Mouse (Mus musculus) bone marrow macrophage, adult 2 months (primary cell): ENCODE data around the gene Hba-x. TPM values are rescaled to one million over a fixed set of nuclear protein-coding genes. Genes with fewer than 3 reads are reported as not detected.

ENCODE experiments used
- H3K27ac ChIP-seq: 2 replicates; pipeline ENCODE4 v1.5.1; 2012; ENCODE audit warnings: low read depth, low read length; ENCODE audit not compliant: insufficient read depth
- H3K4me1 ChIP-seq: 2 replicates; pipeline ENCODE4 v1.6.1; 2012; ENCODE audit warnings: low read length; ENCODE audit not compliant: control insufficient read depth, insufficient read depth
- H3K4me3 ChIP-seq: 2 replicates; pipeline ENCODE4 v1.5.1; 2012; ENCODE audit warnings: mild to moderate bottlenecking, low read length, moderate library complexity; ENCODE audit not compliant: insufficient read depth
- CTCF ChIP-seq: IDR thresholded peaks from 2 replicates; pipeline ENCODE4 v1.5.1; 2012; ENCODE audit warnings: low read depth, mild to moderate bottlenecking, low read length, moderate library complexity
- POLR2A ChIP-seq: IDR thresholded peaks from 2 replicates; pipeline ENCODE4 v1.6.1; 2012; ENCODE audit warnings: mild to moderate bottlenecking, low read depth, low read length, borderline replicate concordance
- polyA plus RNA-seq: library from polyadenylated mRNA; stranded (reverse); fragments of >200 nt; gene quantifications from 2 replicates; pipeline ENCODE4 v1.2.4, GENCODE M21; 2012; ENCODE audit not compliant: missing spikeins, insufficient read depth, insufficient read length

Gene Hba-x
- polyA plus RNA-seq, 1 experiment: not detected

DNA sequence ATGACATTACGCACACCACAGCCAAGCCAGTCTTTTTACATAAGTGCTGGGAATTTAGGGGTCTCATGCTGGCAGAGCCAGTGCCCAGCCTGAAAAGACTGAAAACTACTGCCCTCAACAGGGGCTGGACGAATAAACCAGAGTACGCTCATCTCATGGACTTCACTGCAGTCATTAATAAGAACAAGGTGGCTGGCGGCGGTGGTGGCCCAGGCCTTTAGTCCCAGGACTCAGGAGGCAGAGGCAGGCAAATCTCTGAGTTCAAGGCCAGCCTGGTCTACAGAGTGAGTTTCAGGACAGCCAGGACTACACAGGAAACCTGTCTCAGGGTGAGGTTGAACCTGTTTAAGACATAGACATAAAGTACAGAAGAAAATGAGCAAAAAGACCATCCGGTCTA is 10.0 kb upstream of the Hba-x start:
- TF ChIP-seq POLR2A: no peak
- TF ChIP-seq CTCF: no peak
- H3K4me1 ChIP-seq: peaks cover 19% of the 10 kb centered on the region
- no peak overlapping the region for H3K27ac ChIP-seq
- H3K4me3 ChIP-seq: no peak overlapping the region

DNA sequence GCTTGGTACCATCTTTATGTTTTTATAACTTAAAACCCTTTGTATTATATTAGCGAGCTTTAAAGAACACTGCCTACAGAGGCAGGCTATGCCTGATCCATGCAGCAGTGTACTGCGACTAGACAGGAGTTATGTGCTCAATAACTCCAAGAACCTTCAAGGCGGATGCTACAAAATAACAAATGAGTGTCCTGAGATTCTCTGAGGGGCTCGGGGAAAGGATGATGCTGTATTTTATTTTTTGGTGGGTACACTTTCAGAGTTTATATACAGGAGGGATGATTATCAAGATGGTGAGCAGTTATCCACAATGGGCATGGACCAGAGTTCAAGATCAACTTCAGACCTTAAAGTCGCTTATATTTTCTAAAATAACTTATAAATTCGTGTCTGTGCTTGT is 9.4 kb upstream of the Hba-x start:
- TF ChIP-seq CTCF (no peak), POLR2A (no peak)
- 0 out of 2 replicates have a peak overlapping the region, but pooled peaks have one; percentile 79 for H3K27ac ChIP-seq
- H3K4me3 ChIP-seq: peak overlapping the region; percentile 99
- peaks cover 23% of the 10 kb centered on the region for H3K4me1 ChIP-seq

DNA sequence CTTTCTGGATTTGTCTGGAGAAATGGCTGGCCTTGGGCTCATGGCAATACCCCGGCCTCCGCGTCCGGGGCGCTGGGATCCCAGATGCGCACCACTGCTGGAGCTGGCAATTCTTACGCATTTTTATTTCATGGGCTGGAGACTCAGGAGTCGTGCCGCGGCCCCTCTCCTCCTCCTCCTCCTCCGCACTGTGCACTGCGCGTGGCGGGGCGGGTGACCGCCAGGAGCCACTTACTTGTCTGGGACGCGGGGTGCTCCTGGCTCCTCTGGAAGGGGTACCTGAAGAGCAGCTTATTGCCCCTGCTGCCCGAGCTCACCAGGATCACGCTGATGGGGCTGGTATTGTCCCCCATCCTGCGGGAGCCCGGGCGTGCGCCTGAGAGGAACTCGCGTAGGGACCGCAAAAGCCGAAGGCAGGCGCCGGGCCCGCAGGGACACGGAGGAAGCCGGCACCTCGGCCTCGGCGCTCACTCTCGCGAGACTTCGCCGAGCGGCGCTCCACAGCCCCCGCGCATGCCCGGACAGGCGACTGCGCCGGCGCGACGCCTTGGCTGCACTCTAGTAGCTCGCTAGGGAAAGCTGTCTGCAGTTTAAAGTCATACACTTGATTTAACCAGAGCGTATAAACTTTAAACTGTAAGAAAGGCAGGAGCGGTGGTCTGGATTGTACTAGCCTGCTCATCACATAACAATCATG is 8.9 kb upstream of the Hba-x start, which contains the start of gene Nprl3:
Gene Nprl3 (minus strand): TSS at position 520 of the 697 bp plus-strand sequence.
- H3K4me3 ChIP-seq: peak within 1 kb of the TSS; percentile 99
- H3K27ac ChIP-seq: peak within 1 kb of the TSS; percentile 79
- H3K4me1 ChIP-seq: peaks cover 25% of the 10 kb centered on the region
- TF ChIP-seq POLR2A: peak; percentile 58; the same call in 1 of the 2 replicates
- no peak for TF ChIP-seq CTCF

GRCm38 (mm10) chr11:32267964-32268363 is 8.2 kb upstream of the Hba-x start:
- TF ChIP-seq POLR2A (no peak), CTCF (no peak)
- peak overlapping the region; percentile 54; the same call in 1 of the 2 replicates for H3K27ac ChIP-seq
- H3K4me1 ChIP-seq: peaks cover 25% of the 10 kb centered on the region
- H3K4me3 ChIP-seq: peak overlapping the region; percentile 99

- Histone ChIP-seq H3K4me3 (no peak overlapping the region), H3K4me1 (peaks cover 25% of the 10 kb centered on the region), H3K27ac (no peak overlapping the region)
- TF ChIP-seq CTCF (no peak), POLR2A (no peak)
Measured at GRCm38 (mm10) chr11:32268952-32269351, 7.2 kb upstream of the Hba-x start.

DNA sequence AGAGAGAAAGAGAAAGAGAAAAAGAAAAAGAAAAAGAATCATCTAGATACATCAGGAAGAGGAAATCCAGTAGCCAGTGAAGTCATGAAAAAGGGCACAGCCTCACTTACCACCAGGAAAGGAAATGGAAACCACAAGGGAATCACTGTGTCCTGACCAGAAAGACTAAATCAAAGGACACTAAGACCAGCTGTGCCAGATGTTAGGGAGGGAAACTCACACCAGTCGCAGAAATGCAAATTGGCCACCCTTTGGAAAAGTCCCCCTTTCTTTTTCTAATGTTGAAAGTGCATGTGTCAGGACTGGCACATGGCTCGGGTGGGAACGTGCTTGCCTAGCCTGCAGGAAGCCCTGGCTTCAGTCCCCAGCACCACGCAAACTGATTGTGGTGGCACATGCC is 5.0 kb upstream of the Hba-x start:
- peak overlapping the region; percentile 33; the same call in 1 of the 2 replicates for H3K27ac ChIP-seq
- TF ChIP-seq CTCF: no peak
- TF ChIP-seq POLR2A: no peak
- H3K4me3 ChIP-seq: no peak overlapping the region
- H3K4me1 ChIP-seq: peaks cover 14% of the 10 kb centered on the region

DNA sequence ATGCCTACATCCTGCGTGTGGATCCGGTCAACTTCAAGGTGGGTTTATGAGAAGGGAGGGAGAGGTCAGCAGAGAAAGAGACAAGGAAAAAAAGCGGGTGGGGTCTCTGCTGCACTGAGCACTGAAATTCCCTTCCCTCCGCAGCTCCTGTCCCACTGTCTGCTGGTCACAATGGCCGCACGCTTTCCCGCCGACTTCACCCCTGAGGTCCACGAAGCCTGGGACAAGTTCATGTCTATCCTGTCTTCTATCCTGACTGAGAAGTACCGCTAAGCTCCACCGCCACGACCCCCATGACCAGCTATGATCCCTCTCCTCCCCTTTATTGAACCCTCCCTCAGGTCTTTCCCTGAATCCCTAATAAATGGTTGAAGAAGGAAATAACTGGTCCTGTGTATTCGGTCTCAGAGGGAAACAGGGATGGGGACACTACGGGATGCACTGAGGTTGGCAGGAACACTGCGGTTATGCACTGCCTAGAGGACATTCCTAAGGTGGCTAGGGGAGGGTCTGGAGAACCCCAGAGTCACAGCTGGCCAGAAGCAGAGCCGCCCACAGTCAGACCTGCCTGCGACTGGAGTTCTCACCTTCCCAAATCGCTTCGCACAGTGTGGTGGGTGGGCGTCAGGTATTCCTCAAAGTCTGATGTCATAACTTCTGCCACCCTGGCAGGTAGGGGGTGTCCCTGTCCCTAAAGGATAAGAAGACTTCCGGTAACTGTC is 1.7 kb downstream of the Hba-x start:
- Histone ChIP-seq H3K27ac (no peak overlapping the region), H3K4me1 (no peaks in the 10 kb centered on the region), H3K4me3 (no peak overlapping the region)
- no peak for TF ChIP-seq CTCF
- no peak for TF ChIP-seq POLR2A

DNA sequence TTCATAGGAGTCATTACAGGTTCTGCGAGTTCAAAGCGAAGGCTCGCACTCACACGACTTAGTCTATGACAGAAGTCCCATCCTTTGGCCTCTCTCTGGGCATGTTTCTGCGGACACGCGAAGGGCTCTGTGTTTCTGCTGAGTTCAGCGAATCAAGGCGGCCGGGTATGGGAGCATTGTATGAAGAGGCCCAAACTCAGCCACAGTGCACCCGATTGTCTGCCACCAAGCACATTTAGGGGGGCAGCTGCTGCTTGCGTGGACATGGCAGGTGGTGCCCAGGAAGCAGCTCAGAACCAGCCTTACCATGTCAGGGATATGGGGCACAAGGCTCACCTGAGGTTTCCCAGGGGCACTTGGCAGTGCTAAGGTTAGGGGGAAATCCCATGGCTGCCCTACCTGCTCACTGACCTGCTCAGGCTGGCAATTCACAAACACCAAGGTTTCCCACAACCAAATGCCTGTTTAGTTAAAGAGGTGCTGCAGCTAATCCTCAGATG is 2.3 kb downstream of the Hba-x start:
- TF ChIP-seq CTCF (no peak), POLR2A (no peak)
- Histone ChIP-seq H3K27ac (no peak overlapping the region), H3K4me1 (no peaks in the 10 kb centered on the region), H3K4me3 (no peak overlapping the region)

GRCm38 (mm10) chr11:32280646-32281045 is 4.4 kb downstream of the Hba-x start:
- H3K4me3 ChIP-seq: no peak overlapping the region
- H3K27ac ChIP-seq: no peak overlapping the region
- no peak for TF ChIP-seq CTCF
- TF ChIP-seq POLR2A: no peak
- no peaks in the 10 kb centered on the region for H3K4me1 ChIP-seq
